17 mouse cellular contexts compared by ENCODE assay signal in genomic region chr4:149944214-149944613, GRCm38 (mm10). TPM values are rescaled to one million over a fixed set of nuclear protein-coding genes. Genes with fewer than 3 reads are reported as not detected.
DNase-seq lines count a peak whose midpoint lies in the region; ATAC-seq and TF ChIP-seq lines count a peak whose summit lies in the region.
"Had no signal": no experiment of that assay in that cellular context is flagged by ENCODE, and none has a peak within 500 bp of the region (broad histone marks: within the 10 kb centered on the region; RNA-seq: fewer than 3 reads in every experiment).

No protein-coding gene starts in this region.

- TF ChIP-seq POLR2A in brain, embryonic 14.5 days (IDR thresholded peaks at IDR 0.05; ENCODE audit: borderline replicate concordance, extremely low read depth, insufficient read depth, insufficient read length, poor library complexity, severe bottlenecking), result no peak

- ATAC-seq in hindbrain, embryonic 13.5 days (ENCODE audit: low FRiP score), result no peak
- no peak for ATAC-seq in embryonic facial prominence, embryonic 12.5 days (ENCODE audit: insufficient number of reproducible peaks, insufficient read depth, low FRiP score, low TSS enrichment)
- ATAC-seq in limb, embryonic 12.5 days (ENCODE audit: insufficient number of reproducible peaks, insufficient read depth, low FRiP score, low TSS enrichment, low read depth), result no peak
- ATAC-seq: lung, postnatal 0 days had no signal

- no peak for DNase-seq in hindbrain, embryonic 10.5 days (ENCODE audit: low spot score)
- peak; percentile 51 for DNase-seq in brain, embryonic 14.5 days (ENCODE audit: low read depth)
- no peak for DNase-seq in layer of hippocampus, adult 8-10 months (ENCODE audit: low spot score in 2 of 2)
- no peak for DNase-seq in frontal cortex, postnatal 10 days (ENCODE audit: low spot score in 2 of 2)
- no peak for DNase-seq in right cerebral cortex, postnatal 36 days (ENCODE audit: low spot score in 2 of 2)
- DNase-seq: cerebellum, adult 9-10 months; heart, adult 2 months; kidney, postnatal 36 days; right cerebral cortex, postnatal 14 days had no signal

- peaks cover 51% of the 10 kb centered on the region for H3K27me3 ChIP-seq in hindbrain, embryonic 10.5 days (ENCODE audit: insufficient read depth, poor library complexity, severe bottlenecking)
- H3K27me3 ChIP-seq in hindbrain, embryonic 13.5 days, result peaks cover 9% of the 10 kb centered on the region; the same call in 1 of the 2 replicates
- no peaks in the 10 kb centered on the region for H3K27me3 ChIP-seq in embryonic facial prominence, embryonic 12.5 days
- no peaks in the 10 kb centered on the region for H3K27me3 ChIP-seq in limb, embryonic 12.5 days

- H3K36me3 ChIP-seq in hindbrain, embryonic 10.5 days, result no peaks in the 10 kb centered on the region
- H3K36me3 ChIP-seq in hindbrain, embryonic 13.5 days, result no peaks in the 10 kb centered on the region
- H3K36me3 ChIP-seq in embryonic facial prominence, embryonic 12.5 days, result no peaks in the 10 kb centered on the region
- no peaks in the 10 kb centered on the region for H3K36me3 ChIP-seq in limb, embryonic 12.5 days
- H3K36me3 ChIP-seq: G1E; midbrain, embryonic 12.5 days had no signal

- H3K4me3 ChIP-seq in hindbrain, embryonic 10.5 days, result no peak overlapping the region
- no peak overlapping the region for H3K4me3 ChIP-seq in hindbrain, embryonic 13.5 days
- H3K4me3 ChIP-seq in embryonic facial prominence, embryonic 12.5 days, result no peak overlapping the region
- no peak overlapping the region for H3K4me3 ChIP-seq in limb, embryonic 12.5 days (replicated peaks)
- H3K4me3 ChIP-seq: erythroblast, embryonic 14.5 days; heart, adult 2 months; midbrain, embryonic 12.5 days had no signal

- no peak for TF ChIP-seq CTCF in brain, embryonic 14.5 days (IDR thresholded peaks at IDR 0.05; ENCODE audit: borderline replicate concordance, extremely low read depth, insufficient read depth, insufficient read length)

- H3K4me1 ChIP-seq in hindbrain, embryonic 10.5 days (replicated peaks), result peaks cover 77% of the 10 kb centered on the region
- H3K4me1 ChIP-seq in hindbrain, embryonic 13.5 days (replicated peaks), result peaks cover 55% of the 10 kb centered on the region
- H3K4me1 ChIP-seq in embryonic facial prominence, embryonic 12.5 days, result peaks cover 77% of the 10 kb centered on the region
- H3K4me1 ChIP-seq in limb, embryonic 12.5 days (replicated peaks), result peaks cover 91% of the 10 kb centered on the region

- H3K4me2 ChIP-seq in hindbrain, embryonic 13.5 days, result no peak overlapping the region
- H3K4me2 ChIP-seq in embryonic facial prominence, embryonic 12.5 days (replicated peaks), result peak overlapping the region; percentile 26
- no peak overlapping the region for H3K4me2 ChIP-seq in limb, embryonic 12.5 days
- H3K4me2 ChIP-seq: liver, embryonic 11.5 days; midbrain, embryonic 12.5 days had no signal

- H3K9ac ChIP-seq in hindbrain, embryonic 13.5 days, result no peak overlapping the region
- H3K9ac ChIP-seq in embryonic facial prominence, embryonic 12.5 days, result no peak overlapping the region
- no peak overlapping the region for H3K9ac ChIP-seq in limb, embryonic 12.5 days (replicated peaks)
- H3K9ac ChIP-seq: midbrain, embryonic 12.5 days had no signal

- peak overlapping the region; percentile 73 for H3K27ac ChIP-seq in hindbrain, embryonic 10.5 days
- no peak overlapping the region for H3K27ac ChIP-seq in hindbrain, embryonic 13.5 days
- peak overlapping the region; percentile 3; the same call in 1 of the 2 replicates for H3K27ac ChIP-seq in embryonic facial prominence, embryonic 12.5 days
- peak overlapping the region; percentile 8; the same call in 1 of the 2 replicates for H3K27ac ChIP-seq in limb, embryonic 12.5 days
- H3K27ac ChIP-seq: heart, adult 2 months; midbrain, embryonic 12.5 days had no signal

- no peaks in the 10 kb centered on the region for H3K9me3 ChIP-seq in hindbrain, embryonic 10.5 days
- H3K9me3 ChIP-seq in hindbrain, embryonic 13.5 days, result no peaks in the 10 kb centered on the region
- no peaks in the 10 kb centered on the region for H3K9me3 ChIP-seq in embryonic facial prominence, embryonic 12.5 days
- no peaks in the 10 kb centered on the region for H3K9me3 ChIP-seq in limb, embryonic 12.5 days
- H3K9me3 ChIP-seq: G1E; midbrain, embryonic 12.5 days had no signal

- WGBS in hindbrain, embryonic 10.5 days, result 36% methylated on average over 12 of the region's 12 CpGs
- WGBS in hindbrain, embryonic 13.5 days, result 22% methylated on average over 12 of the region's 12 CpGs
- 22% methylated on average over 12 of the region's 12 CpGs for WGBS in embryonic facial prominence, embryonic 12.5 days
- 20% methylated on average over 12 of the region's 12 CpGs for WGBS in limb, embryonic 12.5 days

RNA-seq across cellular contexts. Expression of gene Spsb1, which starts 10.6 kb away (rescaled TPM):
- 10.7 and 12.0 TPM in 2 replicates for polyA plus RNA-seq in hindbrain, embryonic 10.5 days (2016; fragmentation: Nextera tagmentation; extraction: Ambion mirVana)
- polyA plus RNA-seq in hindbrain, embryonic 13.5 days (2015; fragmentation: Nextera tagmentation; extraction: Ambion mirVana), result 7.2 and 7.8 TPM in 2 replicates
- 5.2 and 6.4 TPM in 2 replicates for polyA plus RNA-seq in brain, embryonic 14.5 days (2012; rRNA removed)
- polyA plus RNA-seq in embryonic facial prominence, embryonic 12.5 days (2016; fragmentation: Nextera tagmentation; extraction: Ambion mirVana), result 21.0 and 22.6 TPM in 2 replicates
- 17.7 and 19.1 TPM in 2 replicates for polyA plus RNA-seq in limb, embryonic 12.5 days (2016; fragmentation: Nextera tagmentation; extraction: Ambion mirVana)
- 10 to 100 TPM; 19.4 to 41.1 (median 33.3) TPM for total RNA-seq in layer of hippocampus, adult 8-10 months (2022)
- total RNA-seq: G1E had no signal
- polyA plus RNA-seq: erythroblast, embryonic 14.5 days had no signal
